Mouse (Mus musculus) retina, embryonic 14.5 days (tissue): Measurements from ENCODE around the gene 1700049E17Rik2.
"Not testable (repeated sequence)": the region's sequence is repeated elsewhere in the genome, so short reads cannot be mapped to it uniquely, and the experiment has no call there.

Experiments
- DNase-seq: peaks from one replicate; pipeline ENCODE4 v3.0.0-alpha.2; 2015; ENCODE audit warnings: low spot score

Gene 1700049E17Rik2

DNA sequence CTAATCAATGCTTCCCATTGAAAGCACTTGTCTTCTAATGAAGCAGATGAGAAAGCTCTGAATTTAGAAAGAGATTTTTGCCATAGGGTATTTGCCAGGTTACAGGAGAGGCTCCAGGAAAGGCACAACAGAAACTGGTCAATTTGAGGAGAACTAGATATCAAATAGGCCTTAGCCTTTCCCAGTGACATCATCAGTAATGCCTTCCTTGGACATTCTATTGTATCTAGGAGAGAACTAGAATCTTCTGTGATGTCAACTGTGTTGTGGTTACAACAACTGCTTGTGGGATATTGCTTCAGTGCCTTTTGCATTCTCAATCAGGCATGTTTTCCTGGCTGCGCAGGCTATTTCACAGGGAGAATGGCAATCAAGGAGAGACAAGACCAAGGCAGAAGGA lies at the start of gene 1700049E17Rik2:
TSS of gene 1700049E17Rik2 (plus strand) at position 301 of the 400 bp plus-strand sequence.
- not testable (repeated sequence) for DNase-seq

DNA sequence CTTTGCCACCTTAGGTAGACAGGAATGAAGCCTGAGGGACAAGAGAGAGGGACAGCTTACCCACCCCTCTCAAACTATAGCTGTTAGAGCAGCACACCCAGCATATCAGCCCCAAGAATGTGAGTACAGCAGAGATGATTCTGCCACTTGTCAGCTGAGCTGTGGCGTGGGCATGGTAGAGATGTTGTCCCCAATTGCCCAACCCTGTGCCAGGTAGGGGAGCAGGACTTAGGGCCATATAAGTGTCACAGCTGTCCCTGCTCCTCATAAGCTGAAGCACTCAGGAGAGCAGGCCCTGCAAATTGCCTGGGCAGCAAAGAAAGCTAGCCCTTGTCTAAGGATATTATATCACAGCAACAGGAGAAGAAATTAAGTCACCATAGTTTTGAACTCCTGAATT lies 48.3 kb upstream of the 1700049E17Rik2 start:
- DNase-seq = not testable (repeated sequence)

DNA sequence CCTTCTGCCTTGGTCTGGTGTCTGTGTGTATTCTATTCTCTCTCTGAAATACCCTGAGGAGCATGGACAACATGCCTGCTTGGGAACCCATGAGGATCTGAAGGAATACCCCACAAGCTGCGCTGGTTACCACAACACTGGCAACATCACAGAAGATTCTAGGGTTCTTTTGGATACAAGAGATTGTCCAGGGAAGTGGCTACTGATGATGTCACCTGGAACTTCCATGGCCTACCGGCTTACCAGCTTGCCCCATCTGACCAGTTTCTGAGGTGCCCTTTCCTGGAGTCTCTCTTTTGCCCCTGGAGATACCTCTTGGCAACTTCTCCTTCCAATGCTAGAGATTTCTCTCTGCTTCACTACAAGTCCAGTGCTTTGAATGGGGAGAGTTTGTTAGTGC lies 17.5 kb upstream of the 1700049E17Rik2 start, which contains the start of gene Gm7970:
TSS of gene Gm7970 (minus strand) at position 101 of the 400 bp plus-strand sequence.
- not testable (repeated sequence) for DNase-seq

DNA sequence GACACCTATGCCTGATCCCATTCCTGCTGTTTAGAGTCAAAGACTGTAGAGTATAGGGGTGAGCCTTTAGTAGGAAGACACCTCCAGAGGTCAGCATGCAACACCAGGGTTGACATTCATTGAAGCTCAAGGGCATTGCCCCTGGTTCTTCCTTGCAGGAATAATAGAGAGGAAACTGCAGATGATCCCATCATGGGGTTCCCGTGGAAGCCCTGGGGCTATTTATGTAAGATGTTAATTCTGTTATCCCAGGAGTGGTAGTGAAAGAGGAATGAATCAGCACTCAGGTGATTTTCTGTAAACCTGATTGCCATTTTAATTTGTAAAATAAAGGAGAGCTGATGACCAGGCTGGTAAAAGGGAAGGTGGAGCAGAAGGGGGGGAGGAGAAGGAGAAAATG lies 13.3 kb downstream of the 1700049E17Rik2 start:
- DNase-seq = not testable (repeated sequence)

DNA sequence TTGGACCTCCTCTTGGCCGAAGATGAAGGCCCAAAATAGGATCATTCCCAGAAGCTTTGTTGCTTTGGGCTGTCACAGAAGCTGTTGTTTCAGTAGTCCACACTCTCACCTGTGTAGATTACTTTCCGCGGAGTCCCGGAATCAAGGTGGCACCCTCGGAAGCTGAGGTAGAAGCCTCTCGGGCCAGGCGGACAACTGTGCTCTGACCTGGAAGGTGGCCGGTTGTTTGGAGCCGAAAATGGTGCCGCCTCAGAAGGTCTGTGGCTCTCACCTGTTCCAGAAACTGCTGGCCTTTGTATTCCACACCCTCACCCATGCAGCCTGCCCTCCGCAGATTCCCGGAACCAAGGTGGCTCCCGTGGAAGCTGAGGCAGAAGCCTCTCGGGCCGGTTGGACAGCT lies 27.9 kb downstream of the 1700049E17Rik2 start:
- DNase-seq = not testable (repeated sequence)

DNA sequence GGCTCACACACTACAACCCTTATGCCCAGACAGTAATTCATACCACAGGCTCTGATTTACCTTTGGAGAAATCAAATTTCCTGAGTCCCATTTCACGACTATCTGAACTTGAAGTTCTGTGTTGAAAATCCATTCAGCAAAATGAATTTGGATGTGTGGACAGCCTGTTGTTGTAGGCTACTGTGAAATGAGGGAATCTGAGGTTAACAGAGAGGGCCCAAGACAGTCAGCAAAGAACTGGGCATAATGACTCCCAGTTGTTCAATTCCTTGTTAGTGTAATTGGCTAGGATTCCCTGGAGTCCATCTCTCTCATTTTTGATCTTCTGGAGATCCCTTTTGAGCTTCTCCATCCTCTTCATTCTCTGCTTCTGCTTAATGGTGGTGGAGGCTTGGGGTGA lies 37.7 kb downstream of the 1700049E17Rik2 start:
- DNase-seq = not testable (repeated sequence)

DNA sequence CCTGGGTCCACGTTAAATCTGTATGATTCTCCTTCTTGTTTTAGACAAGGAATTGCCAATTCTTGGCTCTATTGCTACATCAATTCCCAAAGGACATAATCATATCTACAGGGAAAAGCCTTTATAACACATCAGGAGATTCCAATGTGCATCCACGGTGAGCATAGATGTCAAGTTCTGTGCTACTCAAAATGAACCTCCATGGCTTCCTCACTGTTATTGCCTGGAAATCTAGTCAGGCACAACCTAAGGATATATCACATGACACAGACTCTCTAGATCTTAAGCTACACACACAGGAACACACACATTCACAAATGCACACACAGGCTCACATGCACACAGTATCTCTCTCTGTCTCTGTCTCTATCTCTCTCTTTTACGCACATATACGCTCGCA lies 49.5 kb downstream of the 1700049E17Rik2 start:
- not testable (repeated sequence) for DNase-seq

DNA sequence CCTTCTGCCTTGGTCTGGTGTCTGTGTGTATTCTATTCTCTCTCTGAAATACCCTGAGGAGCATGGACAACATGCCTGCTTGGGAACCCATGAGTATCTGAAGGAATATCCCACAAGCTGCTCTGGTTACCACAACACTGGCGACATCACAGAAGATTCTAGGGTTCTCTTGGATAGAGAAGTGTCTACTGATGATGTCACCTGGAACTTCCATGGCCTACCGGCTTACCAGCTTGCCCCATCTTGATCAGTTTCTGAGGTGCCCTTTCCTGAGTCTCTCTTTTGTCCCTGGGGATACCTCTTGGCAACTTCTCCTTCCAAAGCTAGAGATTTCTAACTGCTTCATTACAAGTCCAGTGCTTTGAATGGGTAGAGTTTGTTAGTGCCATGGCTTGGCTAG lies 51.5 kb downstream of the 1700049E17Rik2 start, which contains the start of gene Gm3072:
TSS of gene Gm3072 (minus strand) at position 101 of the 400 bp plus-strand sequence.
- not testable (repeated sequence) for DNase-seq

DNA sequence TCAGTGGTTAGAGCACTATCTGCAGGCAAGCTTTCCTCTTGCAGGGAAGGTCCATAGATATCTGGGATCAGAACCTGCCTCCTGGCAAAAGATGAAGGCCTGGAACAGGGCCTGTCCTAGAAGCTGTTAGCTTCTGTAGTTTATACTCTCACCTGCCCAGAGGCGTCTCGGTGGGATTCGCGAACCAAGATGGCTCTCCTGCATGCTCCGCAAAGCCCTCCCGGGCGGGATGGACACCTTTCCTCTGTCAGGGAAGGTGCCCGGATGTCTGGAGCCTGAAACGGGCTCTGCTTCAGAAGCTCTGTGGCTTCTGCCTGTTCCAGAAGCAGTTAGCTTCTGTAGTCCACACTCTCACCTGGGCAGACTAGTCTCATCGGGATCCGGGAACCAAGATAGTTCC lies 57.1 kb downstream of the 1700049E17Rik2 start:
- not testable (repeated sequence) for DNase-seq
